Mouse (Mus musculus) heart, adult 8-10 months (tissue): ENCODE results near the gene Slc17a5. TPM values are rescaled to one million over a fixed set of nuclear protein-coding genes. Genes with fewer than 3 reads are reported as not detected.

Experiments used
- DNase-seq: peaks from one replicate; pipeline ENCODE4 v3.0.0; 2022; ENCODE audit warnings: low spot score
- total RNA-seq, 4 experiments: library from RNA; stranded (reverse); gene quantifications; 2 replicates each; pipeline ENCODE4 v1.2.4; 2022

Slc17a5 gene
- total RNA-seq, result 1 to 10 TPM; 4.5 to 7.4 (median 5.8) TPM

DNA sequence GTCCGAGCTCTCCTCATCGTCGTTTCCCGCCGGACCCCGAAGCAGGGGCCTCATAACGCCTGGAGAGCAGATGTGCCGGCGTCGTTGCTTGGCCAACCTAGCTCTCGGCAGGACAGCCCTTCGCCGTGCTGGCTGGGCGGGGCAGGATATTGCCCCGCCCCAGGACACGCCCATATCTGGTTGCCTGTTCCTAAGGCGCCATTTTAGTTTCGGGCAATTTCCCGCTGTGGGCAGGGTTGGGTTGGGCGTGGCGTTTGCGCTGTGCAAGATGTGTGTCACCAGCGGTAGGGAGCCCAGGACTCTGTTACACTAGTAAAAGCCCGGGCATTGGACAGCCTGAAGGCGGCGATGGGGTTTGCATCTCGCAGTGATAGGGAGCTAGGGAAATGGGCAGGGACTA is at the start of gene Slc17a5:
Gene Slc17a5, minus strand, starts transcription at position 128 of the 400 bp plus-strand sequence.
- peak; percentile 90 for DNase-seq

DNA sequence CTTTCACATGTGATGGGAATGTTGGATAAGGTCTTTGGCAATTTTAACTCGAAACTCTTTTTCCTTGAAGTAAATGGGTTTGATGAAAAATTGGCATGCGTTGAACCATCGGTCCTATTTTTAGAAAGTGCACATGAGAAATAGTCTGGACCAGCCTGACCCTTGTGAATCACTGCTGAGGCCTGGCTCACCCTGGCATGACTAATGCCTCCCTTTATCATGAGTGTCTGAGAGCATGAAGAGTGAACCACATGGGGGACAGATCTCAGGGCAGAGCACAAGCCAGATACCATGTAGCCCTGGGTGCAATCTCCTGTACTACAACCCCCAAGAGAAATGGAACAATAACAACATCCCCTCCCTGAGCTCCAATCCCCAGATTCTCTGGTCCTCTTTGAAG is 46.1 kb upstream of the Slc17a5 start:
- DNase-seq, result no peak

DNA sequence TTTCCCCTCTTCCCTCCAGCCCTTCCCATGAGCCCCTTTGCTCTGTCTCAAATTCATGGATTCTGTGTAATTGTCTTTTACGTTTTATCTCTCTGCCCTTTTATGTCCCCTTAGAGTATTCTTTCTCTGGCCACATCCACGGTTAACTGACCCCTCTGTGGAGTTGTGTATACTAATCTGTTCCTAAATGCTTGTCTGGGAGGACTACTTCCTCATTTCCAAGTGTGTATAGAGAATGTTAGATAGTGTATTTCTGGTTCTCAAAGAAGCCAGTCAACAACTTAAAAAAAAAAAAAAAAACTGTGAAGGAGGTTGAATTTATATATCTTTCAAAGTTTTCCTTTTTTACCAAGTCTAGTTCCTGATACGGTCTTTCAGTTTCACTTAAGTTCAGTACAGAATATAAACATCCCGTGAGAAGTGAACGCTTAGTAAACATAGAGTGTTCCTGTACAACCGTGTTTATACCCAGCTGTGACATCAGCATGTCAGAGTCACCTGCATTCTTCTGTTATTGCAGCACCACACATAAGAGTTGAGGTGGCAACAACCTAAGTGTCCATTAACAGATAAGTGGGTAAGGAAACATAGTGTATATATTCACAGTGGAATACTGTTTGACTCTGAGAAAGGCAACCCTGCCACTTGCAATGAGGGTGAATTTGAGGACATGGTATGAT is 44.1 kb upstream of the Slc17a5 start:
- no peak for DNase-seq

DNA sequence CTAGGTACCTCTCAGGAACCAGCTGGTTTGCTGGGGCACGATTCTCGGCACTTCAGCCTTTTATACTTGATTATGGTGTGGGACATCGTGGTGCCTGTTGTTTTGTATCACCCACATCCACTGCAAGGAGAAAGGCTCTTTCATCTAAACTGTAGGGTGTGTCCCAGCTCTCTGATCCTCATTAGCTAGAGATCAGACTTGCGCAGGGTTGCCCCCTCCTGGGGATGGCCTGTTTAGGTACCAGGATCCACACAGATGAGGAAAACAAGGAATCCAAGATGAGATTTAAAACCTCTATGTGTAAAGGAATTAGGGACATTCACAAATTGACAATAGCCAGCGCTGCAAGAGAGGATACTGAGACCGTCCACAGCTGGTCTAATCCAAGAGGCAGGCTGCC is 42.1 kb upstream of the Slc17a5 start:
- no peak for DNase-seq

DNA sequence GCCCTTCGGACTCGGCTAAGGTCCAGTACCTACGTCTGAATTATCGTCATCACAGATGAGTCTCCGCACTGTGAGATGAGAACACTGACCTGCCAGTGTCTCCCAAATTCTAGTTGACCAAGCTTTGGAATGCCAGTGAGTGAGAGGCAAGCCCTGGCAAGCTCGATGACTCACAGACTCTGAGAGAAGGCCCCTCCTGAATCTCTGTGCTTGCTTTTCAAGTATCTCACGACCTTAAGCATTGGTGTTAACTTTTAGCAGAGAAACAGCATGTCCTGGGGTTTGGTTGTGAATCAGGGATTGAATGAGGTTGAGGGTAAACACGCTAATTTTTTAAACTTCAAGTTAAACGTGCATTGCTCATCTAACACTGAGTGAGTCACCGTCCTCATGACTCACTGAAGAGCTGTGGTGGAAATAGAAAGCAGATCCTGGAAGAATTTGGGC is 35.5 kb upstream of the Slc17a5 start:
- no peak for DNase-seq

DNA sequence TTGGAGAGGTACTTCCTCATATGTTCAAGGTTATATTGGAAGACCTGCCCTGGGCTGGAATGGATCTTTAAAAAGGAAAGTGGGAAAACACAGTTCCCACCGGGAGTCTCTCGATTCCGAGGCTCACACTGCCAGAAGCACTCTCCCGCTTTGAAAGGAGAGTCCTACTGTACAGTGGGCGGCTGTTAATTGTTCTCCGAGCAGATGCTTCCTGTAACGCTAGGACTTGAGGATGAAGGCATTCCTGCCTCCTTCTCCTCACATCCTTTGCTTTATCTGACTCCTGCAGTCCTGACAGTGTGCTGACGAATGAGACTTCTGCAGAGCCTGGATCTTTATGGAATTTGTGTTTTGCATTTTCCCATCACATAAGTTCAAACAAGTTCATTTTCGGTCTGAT is 31.4 kb upstream of the Slc17a5 start:
- DNase-seq, result peak; percentile 11

DNA sequence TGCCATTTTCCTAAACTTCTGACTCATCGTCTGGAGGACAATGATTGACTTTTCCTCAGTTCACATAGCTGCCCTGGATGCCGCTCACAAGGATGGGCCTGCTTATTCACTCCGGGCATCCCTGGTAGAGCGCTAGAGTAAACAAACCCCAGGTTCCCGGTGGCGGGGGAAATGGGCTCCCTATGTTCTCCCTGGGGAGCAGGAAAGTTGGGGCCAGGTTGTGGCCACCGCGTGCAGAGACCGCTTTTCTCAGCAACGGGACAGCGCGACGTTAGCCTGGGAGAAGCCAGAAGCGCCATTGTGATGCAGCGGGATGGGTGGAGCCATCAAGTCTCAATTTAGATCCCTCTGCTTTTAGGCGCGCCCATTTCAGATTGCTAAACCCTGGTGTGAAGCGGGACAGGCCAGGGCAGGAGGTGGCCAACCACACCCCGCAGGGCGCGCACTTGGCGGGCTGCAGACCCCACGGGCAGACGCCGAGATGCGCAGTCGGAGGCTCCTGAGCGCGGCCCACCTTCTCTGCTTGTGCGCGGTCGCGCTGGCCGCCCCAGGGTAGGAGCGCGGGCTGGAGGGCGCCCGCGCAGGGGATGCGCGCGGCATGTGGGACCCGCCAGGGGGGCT is 27.7 kb upstream of the Slc17a5 start, which contains the start of gene Cd109:
Gene Cd109, plus strand, starts transcription at position 146 of the 621 bp plus-strand sequence.
- peak; percentile 19 for DNase-seq

DNA sequence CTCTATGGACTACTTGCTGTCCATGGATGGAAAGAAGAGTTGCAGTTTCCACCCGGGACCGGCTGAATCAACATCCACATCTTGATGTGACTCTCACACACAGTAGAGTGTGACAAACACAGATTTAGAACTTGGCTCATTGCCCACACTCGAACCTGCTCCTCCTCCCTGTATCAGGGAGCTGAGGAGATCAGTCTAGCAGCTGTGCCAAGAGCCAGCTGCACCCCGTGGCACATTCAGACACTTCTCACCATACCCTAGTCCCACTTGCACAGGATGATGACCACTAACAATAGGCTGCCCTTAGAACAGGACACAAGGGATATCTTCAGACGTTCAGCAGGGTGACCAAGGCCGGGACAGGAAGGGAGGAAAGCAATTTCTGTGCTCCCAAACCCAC is 26.4 kb upstream of the Slc17a5 start:
- DNase-seq, result no peak

DNA sequence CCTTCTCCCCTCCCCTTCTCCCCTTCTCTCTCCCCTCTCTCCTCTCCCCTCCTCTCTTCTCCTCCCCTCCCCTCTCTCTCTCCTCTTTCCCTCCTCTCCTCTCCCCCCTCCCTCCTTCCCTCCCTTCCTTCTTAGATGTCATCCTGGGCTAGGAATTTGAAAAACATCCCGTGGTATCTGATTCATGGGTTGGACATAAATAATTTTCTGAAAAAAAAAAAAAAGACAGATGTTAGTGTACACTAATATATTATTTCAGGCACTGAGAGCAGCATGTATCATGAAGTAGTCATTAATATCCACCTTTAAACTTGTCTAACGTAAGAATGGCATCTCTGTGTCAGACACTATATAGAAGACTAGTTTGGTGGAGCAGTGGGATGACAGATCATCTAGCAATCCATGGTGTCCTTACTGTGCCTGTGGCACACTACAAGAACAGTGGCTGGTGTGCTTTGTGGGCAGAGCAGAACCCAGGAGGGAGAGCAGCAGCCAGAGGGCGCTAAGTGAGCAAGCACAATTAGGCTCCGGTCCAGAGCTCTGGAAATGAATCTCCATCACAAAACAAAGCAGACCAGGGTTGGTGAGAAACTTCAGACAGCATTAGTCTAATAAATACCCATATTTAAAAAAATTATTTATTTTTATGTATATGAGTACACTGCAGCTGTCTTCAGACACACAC is 13.3 kb upstream of the Slc17a5 start:
- DNase-seq, result no peak

DNA sequence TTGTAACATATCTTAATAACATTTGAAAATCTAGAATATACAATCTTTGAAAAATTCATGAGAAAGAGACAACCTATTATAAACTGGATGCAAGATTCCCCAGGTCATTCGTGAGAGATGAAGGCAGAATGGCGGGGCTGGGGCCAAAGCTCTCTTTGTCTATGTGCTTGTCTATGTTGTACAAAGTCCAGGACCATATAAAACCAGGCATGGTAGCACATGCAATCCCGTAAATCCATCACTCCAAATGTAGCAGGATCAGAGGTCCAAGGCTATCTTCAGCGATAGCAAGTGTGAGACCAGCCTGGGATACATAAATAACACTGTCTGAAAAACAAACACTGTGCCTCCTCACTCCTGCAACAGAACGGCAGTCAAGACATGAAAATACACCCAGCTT is 12.1 kb upstream of the Slc17a5 start:
- no peak for DNase-seq

DNA sequence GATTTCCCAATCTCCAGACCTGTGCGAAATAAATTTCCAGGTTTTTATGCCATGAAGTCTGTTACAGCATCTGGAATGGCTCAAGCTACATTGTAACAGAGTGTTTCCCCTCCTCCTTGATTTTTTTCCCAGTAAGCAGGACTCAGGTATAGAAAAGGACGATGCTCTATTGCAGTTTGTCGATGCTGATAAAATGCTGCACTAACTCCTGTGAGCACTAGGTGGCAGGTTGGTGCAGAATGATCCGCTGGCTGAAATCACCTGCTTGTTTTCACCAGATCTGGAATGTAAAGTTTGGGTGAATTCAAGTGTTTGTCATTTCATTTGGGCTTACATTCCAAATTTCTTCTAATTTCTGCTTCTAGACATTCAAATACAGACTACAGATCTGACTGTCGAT is 9.0 kb upstream of the Slc17a5 start:
- peak; percentile 31 for DNase-seq

DNA sequence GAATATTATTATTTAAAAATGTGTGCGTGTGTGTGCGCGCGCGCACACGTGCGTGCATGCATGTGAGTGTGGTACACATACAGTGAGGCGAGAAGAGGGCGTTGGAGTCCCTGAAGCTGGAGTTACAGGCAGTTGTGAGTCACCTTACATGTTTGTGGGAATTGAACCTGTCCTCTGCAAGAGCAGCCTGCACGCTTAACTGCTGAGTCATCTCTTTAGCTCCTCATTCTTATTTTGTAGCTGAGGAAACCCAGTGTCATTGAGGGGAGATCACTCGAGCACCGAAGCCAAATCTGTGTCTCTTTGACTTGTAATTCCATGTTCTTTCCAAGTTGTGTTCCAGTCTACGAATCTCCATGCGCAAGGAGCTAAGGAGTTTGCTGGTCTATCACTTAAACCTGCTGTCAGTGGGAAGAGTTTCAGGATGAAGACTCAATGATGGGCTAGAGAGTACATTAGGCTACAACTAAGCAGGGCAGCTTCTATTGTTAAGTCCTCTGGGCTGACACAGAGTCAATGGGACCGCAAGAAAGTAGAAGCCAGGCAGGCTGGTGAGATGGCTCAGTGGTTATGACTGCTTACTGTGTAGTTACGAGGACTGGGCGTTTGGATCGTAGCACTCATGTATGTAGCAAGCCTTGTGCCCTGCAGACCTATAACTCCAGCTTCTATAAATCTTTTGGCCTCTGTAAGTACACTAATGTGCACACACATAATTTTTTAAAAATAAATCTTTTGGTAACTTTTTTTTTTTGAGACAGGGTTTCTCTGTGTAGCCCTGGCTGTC is 8.1 kb upstream of the Slc17a5 start:
- DNase-seq, result no peak

DNA sequence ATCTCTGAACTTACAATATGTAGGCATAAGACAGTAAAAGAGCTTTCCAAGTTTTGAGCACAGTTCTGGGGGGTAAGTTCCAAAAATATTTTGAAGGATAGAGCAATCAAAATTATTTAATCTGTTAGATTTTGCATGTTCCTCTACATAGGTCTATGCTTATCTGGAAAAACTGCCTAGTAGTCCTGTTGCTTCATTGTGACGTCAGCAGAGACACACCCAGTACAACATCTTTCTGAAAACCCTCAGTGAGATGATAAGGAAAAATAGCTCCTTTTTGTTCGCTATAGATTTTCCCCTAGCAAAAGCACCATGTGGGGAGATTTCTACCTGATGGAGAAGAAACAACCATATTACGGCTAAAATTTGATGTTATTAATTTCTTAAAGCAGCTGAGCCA is 7.4 kb upstream of the Slc17a5 start:
- no peak for DNase-seq

DNA sequence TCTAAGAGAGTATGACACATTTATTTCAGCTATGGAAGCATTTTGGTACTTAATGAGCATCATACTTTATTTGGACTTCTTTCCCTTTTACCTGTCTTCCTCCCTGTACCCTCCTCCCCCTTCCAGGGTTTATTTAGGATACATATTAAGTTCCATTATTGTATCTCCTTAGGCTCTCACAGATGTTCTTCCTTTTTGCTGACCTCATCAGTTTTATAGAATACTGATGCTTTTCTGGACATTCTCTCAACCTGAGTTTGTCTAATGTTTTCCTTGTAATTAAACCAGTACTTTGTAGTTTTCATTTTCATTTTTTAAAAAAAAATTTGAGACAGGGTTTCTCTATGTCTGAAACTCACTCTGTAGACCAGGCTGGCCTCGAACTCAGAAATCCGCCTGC is 2.6 kb upstream of the Slc17a5 start:
- DNase-seq, result no peak

DNA sequence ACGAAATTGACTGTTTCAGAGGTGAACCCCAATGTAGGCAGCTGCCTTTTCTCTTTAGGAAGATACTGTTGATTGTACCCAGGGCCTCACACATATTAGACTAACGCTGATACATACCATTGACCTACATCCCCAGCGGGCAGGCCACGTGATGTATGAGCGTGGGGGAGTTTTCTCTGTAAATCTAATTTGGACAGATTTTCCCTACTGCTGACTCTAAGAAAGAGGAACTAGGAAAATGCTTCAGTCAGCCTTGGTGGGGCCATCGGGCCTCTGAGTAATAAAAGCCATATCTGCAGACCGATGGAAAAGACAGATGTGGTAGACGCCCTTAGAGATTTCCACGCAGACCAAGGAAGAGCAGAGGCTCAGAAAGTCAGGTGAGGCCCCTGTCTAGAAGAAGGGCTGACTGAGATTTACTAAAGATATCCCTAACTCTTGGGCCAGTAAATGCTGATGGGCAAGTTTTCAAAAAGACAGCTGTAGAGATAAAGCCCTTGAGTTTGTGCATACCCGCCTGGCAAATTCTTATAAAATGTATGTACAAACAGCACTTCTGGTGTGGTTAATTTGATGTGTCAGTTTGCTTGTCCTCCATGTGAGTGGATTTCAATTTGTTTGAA is 681 bp upstream of the Slc17a5 start:
- DNase-seq, result peak; percentile 51

DNA sequence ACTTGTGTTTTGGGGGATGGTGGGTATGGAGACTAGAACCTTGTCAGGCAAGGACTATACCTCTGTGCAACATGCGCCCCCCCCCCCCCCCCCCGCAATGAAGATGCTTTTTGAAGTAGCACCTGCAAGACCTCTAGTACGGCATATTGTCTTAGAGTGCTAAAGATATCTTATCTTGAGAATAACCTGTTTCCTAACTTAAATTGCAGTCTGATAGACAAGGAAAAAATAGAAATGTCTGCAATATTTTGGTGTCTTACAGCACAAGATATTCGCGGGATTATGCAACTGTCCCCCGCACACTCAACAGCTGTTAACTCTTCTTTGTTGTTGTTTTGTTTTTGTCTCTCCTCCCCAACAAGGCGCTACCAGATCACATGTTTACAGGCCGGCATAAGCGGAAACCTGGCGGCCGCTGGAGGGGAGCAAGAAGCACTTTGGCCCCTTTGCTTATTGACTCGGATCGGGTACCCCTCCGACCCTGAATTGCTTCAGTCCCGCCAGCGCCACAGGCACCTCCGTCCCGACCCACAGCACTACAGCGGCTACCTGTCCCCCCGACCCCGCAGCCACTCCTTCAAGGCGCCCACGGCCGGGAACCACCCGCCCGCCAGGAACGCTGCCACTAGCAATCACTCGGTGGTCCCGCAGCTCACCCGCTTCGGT is 490 bp downstream of the Slc17a5 start:
- DNase-seq, result peak; percentile 24

DNA sequence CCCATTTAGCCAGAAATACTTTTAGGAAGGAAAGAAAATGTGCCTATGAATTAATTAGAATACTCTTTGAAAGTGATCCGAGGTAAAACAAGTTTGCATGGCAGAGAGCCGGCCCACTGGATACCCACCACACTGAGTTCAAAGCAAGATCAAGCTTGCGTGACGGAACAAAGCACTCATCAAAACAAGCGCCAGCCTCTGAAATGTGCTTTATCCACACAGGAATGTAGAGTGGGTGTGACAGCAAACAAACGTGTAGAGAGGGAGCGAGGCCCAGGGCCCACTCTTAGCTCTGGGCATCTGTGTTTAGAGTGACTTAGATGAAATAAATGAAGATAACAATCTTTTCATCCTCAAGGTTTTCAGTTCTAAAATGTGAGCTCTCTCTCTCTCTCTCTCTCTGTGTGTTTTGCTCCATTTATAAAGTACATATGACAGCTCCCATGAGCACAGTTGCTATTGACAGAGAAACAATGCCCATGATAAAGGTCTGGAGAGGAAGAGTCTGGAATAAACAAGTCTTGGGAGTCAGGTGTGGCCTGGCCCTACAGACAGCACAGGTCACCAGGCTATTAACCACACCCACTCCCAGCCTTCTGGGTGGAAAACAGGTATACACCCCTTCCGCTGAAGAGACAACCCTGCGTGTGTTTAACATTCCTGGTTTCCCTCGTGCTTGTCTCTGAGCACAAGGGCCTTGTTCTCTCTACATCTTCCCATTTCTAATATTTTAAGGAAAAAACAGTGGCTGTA is 8.0 kb downstream of the Slc17a5 start:
- no peak for DNase-seq

DNA sequence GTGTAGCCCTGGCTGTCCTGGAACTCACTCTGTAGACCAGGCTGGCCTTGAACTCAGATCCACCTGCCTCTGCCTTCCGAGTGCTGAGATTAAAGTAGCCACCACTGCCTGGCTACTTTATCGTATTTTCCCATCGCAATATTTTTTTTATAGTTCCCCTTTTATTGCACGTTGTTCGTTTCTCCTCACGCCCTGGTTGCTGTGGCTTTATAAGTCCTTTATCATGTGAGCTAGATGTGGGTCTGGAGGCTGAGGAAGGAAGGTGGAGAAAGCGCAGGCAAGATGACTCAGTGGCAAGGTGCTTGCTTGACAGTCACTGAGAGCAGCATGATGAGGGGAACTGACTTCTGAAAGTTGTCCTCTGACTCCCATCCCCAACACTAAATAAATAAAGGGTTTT is 9.0 kb downstream of the Slc17a5 start:
- no peak for DNase-seq

DNA sequence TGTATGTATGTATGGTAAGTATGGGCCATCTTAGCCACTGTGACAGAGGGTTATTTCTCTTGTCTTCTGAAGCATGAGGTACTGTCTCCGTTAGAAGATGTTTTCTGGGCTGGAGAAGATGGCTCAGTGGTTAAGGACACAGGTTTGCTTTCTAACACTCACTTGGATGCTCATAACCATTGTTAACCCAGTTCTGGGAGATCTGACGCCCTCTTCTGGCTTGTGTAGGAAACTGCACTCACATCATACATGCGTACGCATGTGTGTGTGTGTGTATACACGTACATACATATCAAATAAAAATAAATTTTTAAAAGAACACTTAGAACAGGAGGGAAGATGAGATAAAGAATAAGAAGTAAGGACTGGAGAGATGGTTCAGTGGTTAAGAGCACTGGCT is 11.4 kb downstream of the Slc17a5 start:
- no peak for DNase-seq

DNA sequence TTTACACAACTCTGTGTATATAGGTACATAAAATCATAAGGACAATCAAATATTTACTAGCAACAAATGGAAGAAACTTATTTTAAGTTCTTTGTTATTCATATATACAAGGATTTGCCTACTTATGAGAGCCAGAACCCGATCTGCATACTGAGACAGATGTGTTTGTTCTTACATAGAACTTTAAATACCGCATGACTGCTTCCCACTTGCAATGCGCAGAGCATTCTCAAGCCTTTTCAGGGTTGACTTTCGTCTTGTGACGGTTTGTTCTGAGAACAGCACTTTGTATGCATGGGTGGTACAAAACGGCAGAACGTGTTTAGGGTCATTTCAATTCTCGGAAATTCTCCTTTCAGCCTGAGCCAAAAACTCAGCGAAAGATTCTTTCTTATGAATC is 17.9 kb downstream of the Slc17a5 start:
- no peak for DNase-seq
